Mouse (Mus musculus) myocyte (in vitro differentiated cells): Measurements from ENCODE around the gene Traf3.

Source experiments
- CEBPB ChIP-seq: IDR thresholded peaks from 2 replicates; pipeline ENCODE4 v1.6.1; 2011; ENCODE audit warnings: mild to moderate bottlenecking, moderate library complexity; ENCODE audit not compliant: poor library complexity, insufficient read depth, severe bottlenecking
- E2F4 ChIP-seq: IDR thresholded peaks from one replicate; pipeline ENCODE4 v1.6.1; 2011; ENCODE audit warnings: mild to moderate bottlenecking, control low read depth, moderate library complexity; ENCODE audit not compliant: insufficient read depth
- MYOD1 ChIP-seq, 3 experiments: IDR thresholded peaks; one replicate each; pipeline ENCODE4 v1.6.1; 2011; ENCODE audit warnings: control low read depth in 2 of 3, low read depth in 2 of 3, mild to moderate bottlenecking in 2 of 3, moderate library complexity in 1 of 3; ENCODE audit not compliant: insufficient read length in 2 of 3, control insufficient read depth in 1 of 3
- POLR2A ChIP-seq: IDR thresholded peaks from one replicate; pipeline ENCODE4 v1.6.1; 2011; ENCODE audit warnings: low read depth, mild to moderate bottlenecking, control low read depth, moderate library complexity; ENCODE audit not compliant: insufficient read length
- POLR2AphosphoS2 ChIP-seq: IDR thresholded peaks from one replicate; pipeline ENCODE4 v1.6.1; 2011; ENCODE audit warnings: low read depth, control low read depth; ENCODE audit not compliant: insufficient read length
- REST ChIP-seq: IDR thresholded peaks from one replicate; pipeline ENCODE4 v1.6.1; 2011; ENCODE audit warnings: mild to moderate bottlenecking, control low read depth, moderate library complexity; ENCODE audit not compliant: insufficient read depth, insufficient read length
- TCF12 ChIP-seq: IDR thresholded peaks from one replicate; pipeline ENCODE4 v1.6.1; 2011; ENCODE audit warnings: mild to moderate bottlenecking, control low read depth; ENCODE audit not compliant: poor library complexity, insufficient read depth, severe bottlenecking
- USF1 ChIP-seq: IDR thresholded peaks from one replicate; pipeline ENCODE4 v1.6.1; 2011; ENCODE audit warnings: low read depth, mild to moderate bottlenecking, control low read depth, moderate library complexity

GRCm38 (mm10) chr12:111160871-111161270, 5.3 kb upstream of the Traf3 start:
- TF ChIP-seq E2F4, result no peak
- TF ChIP-seq TCF12, result no peak
- TF ChIP-seq USF1, result no peak
- no peak for TF ChIP-seq POLR2A
- TF ChIP-seq MYOD1 (IDR thresholded peaks at IDR 0.05; ENCODE audit: control insufficient read depth in 1 of 3, insufficient read length in 2 of 3, low read depth in 2 of 3), result no peak
- no peak for TF ChIP-seq CEBPB
- no peak for TF ChIP-seq REST
- no peak for TF ChIP-seq POLR2AphosphoS2
